Mouse (Mus musculus) urinary bladder, postnatal 14 days (tissue): Measurements from ENCODE around the gene Aqp11.

Source experiments
- DNase-seq: peaks from one replicate; pipeline ENCODE4 v3.0.0; 2021; ENCODE audit warnings: low spot score

Aqp11 gene

DNA sequence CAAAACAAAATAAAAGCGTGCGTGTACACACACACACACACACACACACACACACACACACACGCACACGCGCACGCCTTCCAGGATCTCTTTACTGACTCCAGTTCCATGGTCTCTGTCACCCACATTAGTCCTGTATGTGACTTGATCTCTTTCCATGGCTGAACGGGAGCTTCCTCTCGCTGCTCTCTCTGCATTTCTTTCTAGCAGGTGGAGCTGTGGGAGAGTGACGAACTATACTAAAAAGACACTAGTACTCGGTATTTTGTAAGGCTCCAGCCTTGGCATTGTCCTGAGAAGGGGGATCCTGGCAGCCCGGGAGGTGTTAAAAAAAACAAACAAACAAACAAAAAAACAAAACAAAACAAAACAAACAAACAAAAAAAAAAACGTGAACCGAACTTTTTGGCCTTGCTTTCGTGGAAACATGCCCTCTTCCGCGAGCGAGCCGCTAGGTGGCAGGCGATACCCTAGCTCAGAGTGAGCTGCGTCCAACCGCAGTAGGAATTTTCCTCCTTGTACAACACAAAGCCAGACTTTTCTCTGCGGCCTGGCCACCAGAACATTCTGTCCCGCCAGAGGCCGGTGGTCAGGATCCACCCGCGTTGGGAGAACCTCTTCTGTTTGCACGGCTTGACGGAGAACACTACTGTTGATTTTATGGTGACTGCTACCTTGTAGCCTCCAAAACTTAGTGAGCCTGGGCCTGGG, 9.9 kb upstream of the Aqp11 start:
- DNase-seq: peak; percentile 87

DNA sequence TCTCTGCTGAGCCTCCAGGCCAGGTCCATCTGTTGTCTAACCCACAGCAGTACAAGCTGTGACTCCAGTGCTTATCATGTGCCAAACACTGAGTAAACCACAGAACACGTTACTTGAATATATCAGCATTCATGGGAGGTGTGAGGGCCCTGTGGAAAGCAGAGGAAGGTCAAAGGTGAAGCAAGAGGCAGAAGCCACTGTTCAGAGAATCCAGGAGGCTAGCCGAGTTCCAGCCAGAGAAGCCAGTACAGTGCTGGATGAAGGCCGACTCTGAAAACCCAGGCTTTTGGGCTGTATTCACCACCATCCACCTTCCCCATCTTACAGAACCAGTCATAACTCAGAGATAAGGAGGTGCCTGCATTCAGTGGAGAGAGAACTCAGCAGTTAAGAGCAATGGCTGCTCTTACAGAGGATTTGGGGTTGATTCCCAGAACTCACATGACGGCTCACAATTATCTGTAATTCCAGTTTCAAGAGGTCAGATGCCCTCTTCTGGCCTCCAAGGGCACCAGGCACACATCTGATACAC, 9.2 kb upstream of the Aqp11 start:
- no peak for DNase-seq

DNA sequence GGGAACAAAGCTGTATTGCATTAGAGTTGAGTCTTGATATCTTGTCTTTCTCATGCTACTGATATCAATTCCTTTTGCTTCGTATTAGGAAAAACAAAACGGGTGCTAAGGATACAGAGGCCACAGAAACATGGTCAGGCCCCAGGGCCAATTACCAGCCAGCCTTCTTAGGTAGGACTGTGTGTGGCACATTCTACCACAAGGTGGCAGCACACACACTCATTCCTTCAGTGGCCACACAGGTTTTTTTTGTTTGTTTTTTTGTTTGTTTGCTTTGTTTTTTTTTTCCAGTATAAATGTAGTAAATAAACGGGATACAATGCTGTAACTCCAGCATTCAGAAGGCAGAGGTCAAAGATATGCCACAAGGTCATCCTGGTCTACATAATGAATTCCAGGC, 7.2 kb upstream of the Aqp11 start:
- DNase-seq: peak; percentile 64

DNA sequence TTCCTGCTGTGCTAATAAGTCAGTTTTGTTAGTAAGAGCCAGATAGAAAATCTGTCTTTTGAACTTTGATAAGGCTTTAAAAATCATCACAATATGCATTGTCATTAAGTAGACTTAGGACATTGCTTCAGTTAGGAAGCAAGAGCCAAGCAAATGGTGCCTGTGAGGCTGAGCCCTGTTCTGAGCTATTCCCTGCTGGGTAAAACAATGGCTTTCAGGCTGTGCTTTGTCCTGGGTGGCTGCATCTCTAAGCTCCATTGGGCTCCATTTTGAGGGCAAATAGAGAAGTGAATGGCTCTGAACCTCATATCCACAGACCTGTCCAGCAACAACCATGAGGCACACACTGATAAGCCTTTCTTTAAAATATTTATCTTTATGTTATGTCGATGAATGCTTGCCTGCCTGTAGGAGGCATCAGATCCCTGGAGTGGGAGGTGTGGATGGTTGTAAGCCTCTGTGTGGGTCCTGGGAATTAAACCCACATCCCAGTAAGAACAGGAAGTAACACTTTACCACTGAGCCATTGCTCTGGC, 3.7 kb upstream of the Aqp11 start:
- DNase-seq: no peak

DNA sequence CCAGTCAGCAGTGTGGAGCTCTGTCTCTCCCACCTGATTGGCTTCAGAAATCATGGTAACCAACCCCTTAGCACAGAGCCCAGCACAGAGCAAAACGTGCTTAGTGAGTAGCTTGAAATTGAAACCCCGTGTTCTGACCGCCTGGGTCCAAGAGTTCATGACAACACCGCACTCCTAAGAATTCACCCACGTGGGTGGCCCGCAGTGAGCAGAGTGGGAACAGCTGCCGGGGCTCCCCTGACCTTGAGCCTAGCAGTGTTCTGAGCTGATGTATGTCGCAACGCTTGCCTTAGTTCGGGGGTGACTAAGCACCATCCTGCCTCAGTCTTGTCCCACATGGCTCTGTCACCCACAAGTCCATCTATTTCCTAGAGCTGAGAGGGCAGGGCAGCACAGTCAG, 2.9 kb upstream of the Aqp11 start:
- no peak for DNase-seq

DNA sequence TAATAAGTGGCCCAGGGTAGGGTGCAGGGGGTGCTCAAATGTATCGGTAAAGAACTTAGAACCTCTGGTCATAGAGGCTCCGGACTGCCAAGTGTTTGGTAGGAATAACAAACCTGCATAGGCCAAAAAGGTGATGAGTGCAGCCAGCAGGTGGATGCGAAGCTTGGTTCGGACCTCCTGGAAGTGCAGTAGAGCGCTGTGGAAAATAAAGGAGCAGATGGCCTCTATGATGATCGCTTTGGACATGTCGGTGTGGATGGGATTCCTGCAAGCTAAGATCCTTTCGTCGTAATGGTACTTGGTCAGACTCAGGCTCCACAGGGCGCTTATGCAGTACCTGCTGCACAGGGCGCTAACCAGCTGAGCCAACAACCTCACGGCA, 842 bp downstream of the Aqp11 start:
- no peak for DNase-seq

DNA sequence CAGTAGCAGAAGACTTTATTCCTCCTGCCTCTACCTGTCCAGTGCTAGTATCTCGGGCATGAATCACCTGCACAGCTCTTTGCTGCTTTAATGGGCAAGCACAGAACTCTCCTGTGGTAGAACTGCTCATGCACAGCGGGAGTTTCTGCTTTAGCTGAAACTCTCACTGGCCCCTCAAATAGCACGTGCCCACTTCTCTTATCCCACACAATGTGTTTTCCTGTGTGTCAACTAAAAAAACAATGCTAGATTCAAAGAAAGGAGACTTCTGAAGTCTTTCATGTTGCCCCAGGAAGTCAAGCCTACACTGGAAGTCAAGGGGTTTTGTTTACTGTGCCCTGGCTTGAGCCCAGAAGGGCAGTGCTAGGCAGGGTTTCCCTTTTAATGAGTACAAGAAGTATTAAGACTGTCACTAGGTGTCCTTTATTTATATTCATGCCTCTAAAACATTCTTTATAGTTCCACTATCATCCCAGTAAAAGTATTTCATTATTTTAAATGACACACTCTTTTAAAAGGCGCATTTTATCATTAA, 2.1 kb downstream of the Aqp11 start:
- no peak for DNase-seq

DNA sequence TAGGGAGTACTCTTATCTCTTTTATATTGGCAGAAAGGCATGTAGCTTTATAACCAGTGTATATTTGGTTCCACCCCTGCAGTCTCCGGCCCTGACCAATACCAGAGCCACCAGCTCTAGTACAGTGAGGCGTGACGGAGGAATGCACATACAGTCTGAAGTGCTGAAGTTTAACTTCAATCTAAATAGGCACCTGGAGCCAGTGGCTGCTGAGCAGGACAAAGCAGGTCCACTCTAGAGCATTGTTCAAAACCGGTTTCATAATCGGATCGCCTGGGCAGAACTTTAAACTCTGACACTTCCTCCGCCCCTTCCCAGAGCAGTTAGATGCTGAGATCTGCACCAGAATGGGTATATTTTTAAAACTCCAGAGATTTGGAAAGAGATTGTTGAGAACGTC, 3.1 kb downstream of the Aqp11 start:
- no peak for DNase-seq

DNA sequence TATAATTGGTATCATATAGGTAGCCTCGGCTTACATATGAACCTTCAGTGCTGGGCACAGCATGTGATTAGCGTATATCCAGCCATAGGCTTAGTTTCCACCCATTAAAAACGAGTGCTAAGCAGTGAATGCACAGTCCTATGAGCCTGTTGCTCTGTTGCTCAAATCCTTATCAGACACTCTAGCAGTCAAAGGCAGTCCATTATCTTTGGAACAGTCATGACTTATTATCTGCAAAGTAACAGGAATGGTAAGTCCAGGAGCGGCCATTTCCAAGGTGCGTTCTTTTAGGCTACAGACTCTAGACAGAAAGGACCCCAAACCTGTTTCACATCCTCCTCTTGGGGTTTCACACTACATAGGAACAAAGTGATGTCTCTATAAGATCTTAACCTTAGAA, 4.5 kb downstream of the Aqp11 start:
- DNase-seq: no peak

DNA sequence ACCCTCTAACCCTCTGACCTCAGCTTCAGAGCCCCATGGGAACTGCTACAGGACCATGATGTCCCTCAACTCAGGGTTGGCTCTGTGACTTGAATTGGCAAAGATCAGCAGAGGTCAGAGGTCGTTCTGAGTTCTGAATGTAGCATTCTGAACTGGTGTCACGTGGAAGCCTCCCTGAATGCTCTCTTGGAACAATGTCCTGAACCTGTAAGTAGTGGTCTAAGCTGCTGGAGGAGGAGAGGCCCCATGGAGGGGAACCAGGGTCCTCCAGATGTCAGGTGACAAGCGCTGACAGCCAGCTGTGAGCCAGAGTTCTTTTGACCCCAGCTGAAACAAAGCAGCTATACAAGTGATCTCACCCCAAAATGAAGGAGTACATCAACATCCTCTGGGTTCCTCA, 7.7 kb downstream of the Aqp11 start:
- DNase-seq: no peak

DNA sequence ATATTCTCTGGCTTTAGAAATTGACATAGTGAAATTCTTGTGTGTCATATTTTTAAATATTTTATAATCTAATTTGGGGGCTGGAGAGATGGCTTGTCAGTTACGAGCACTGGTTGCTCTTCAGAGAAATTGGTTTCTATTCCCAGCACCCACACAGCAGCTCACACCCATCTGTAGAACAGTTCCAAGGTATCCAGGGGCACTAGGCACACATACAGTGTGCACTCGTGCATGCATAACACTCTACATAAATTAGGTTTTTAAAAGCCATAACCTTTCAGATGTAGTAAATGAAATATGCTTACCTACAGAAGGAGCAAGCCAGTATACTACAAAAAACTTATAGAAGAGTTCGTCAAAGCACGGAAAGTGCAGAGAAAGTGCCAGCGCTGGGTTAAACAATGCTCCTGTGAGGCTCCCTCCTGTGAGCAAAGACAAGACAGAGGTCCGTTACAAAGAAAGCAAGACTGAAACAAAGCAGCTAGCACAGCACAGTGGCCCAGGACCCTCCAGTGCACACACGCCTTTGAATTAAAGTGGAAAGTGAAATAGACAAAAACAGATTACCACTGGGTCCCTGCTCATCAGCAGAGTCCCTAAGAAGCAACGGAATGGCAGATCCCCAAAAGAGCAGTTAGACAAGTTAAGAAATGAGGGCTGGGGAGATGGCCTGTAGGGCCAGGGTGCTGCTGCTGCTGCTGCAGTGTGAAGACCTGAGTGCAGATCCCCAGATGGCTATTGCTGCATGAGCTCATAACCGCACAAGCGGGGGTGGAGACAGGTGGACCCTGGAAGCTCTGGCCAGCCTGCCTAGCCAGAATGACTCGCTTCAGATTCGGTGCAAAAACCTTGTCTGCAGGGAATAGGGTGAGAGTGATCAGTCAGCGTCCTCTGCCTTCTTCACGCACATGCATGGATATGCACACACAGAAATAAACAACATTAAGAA, 9.1 kb downstream of the Aqp11 start:
- no peak for DNase-seq

DNA sequence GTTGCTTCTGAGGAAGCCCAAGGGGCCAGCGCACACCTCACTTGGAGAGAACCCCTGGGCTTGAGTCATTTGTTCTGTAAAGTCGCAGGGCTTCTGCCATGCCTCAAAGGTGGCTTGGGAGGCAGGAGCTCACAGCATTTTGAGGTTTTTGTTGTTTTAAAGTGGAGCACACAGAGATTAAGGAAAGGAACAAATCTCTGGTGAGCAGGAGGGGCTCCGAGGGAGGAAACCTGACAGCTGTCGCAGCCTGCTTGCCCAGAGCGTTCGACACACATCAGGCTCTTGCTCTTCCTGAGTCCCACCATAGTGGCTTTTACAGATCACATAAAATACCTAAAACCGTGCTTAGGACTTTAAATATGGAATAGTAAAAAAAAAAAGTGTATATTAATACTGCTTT, 11.3 kb downstream of the Aqp11 start:
- no peak for DNase-seq

DNA sequence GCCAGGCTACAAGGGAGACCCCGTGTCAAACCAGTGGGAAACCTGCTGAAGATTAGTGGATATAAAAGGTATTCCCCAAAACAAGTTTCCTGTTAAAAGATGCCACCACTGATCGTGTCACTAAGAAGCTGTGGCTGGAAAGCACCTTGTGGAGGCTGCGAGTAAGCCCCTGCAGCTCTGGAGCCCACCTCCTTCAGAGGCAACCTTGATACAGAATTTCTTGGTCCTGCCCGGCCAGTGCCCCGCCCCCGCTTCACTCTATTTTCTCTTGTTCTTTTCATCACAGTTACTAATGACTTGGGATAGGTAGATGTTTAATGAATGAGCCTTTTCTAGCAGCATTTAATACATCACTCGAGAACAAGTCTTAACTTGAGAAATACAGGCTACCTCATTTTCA, 12.0 kb downstream of the Aqp11 start:
- no peak for DNase-seq

DNA sequence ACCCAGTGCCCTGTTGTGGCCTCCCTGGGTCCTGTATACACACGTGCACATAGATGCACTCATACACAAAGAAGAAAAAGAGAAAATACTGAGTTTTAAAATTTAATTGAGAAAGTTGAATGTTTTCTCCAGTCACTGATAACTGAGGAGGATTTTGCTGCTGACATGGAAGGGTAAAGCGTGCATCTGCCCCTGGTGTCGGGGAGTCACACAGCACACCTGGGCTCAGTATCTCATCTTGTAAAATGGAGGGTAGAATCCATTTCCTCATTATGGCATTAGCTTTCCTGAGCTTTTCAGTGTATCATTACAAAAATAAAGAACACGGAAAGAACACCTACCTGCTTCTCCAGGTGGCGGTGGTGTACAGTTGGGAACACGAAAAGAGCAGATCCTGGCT, 12.7 kb downstream of the Aqp11 start:
- DNase-seq: no peak

DNA sequence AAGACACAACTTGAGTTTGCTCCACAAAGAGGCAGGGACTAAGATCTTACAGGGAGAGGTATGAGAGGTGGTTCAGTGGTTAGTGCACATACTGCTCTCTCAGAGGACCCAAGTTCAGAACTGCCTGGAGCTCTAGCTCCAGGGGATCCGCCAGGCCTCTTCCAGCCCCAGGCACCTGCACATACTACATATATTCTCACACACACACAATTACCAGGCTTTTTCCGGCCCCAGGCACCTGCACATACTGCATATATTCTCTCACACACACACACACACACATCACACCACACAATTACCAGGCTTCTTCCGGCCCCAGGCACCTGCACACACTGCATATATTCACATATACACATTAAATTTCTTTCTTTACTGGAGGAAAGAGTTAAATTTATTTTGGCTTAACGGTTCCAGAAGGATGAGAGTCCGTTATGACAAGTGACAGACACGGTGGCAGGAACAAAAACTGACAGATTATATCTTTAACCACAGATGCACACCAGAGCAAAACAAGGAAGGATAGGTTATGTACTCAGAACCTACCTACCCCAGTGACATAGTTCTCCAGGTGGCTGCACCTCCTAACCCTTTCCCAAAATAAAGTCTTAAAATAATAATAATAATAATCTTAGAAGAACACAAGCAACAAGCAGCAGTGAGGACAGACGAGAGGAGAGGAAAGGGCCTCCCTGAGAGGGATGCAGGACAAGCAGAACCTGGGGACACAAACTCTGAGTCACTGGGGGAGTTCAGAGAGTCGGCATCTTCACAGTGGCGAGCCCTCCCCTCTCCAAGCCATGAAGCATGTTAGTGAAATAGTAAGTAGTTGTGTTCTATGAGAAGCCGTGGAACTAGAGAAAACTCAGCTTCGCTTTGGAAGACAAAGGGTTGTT, 14.2 kb downstream of the Aqp11 start:
- no peak for DNase-seq

DNA sequence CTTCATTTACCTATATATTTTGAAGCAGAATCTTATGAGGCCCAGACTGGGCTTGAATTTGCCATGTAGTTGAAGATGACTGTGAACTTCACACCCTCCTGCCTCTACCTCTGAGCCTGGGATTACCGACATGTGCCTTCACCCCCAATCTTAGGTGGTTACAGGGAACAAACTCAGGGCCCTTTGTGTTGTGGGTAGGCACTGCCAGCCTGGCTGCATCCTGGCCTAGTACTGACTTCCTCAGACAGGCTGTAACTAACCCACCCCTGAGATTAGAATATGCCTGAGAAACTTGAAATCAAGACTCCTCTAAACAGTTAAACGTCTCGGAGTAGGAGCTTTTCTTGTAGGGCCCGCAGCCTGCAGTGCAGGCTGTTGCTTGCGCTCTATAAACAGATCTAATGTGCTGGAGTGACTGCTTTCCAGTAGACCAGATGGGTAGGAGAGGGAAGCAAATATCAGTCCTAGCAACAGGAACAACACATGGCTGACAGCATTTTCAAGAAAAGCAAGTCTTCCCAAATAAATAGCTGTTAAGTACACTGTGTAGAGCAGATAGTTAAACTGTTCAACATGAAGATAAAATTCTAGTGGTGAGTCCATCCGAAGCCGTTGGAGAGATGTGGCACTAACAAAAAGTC, 15.7 kb downstream of the Aqp11 start:
- no peak for DNase-seq

DNA sequence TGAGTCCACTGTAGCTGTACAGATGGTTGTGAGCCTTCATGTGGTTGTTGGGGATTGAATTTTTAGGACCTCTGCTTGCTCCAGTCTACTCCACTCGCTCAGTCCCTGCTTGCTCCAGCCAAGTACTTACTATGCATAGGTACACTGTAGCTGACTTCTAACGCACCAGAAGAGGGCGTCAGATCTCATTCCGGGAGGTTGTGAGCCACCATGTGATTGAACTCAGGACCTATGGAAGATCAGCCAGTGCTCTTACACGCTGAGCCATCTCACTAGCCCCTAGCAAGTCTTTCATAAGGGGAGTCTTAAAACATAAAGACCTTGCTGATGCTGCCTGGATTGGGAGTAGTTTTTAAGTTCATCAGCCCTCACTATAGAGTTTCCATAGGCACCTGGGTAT, 18.0 kb downstream of the Aqp11 start:
- DNase-seq: no peak

DNA sequence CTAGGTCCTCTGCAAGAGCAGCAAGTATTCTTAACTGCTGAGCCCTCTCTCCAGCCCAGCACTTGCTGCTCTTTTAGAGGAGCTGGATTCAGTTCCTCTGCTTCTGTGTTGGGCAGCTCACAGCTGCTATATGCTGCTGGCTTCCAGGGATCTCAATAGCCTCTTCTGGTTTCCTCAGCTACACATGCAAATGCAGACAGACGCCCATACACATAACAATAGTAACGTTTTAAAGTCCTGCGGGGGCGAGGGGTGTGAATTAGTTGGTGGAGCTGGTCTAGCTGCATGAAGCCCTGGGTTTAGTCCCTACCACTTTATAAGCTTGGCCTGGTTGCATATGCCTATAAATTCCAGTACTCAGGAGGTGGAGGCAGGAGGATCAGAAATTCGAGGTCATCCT, 19.0 kb downstream of the Aqp11 start:
- DNase-seq: no peak

DNA sequence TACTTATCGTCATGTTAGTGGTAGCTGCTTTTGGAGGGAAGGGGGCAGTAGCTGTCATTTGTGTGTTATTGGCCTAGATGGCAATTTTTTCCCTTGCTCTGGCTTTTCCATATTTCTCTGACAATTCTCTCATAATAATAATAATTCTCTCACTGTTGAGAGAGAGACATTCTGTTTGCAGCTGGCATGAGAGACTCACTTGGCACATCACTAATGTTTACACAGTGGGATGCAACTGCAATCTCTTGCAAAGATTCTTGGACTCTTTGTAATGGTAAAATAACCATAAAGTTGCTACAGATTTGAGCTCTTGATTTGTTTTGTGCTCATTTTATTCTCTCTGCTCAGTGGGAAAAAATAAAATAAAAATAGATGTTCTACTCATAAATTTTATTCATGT, 20.8 kb downstream of the Aqp11 start:
- DNase-seq: no peak

DNA sequence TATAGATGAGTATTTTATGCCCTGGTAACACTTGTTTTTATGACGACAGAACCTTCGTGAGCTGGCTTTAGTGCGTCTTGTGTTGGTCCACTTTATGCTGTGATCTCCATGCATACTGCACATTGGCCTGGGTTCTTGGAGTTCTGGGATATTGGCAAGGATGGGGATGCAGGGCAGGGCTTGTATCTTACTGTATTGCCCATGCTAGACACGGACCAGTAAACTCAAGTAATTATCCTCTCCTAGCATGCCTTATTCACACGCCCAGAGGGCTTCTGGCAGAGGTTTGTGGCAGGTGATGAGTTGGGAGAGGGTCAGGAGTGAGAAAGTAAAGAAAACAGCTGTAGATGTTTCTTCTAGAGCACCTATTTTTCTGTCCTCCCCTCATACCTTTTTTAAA, 23.4 kb downstream of the Aqp11 start:
- DNase-seq: no peak

DNA sequence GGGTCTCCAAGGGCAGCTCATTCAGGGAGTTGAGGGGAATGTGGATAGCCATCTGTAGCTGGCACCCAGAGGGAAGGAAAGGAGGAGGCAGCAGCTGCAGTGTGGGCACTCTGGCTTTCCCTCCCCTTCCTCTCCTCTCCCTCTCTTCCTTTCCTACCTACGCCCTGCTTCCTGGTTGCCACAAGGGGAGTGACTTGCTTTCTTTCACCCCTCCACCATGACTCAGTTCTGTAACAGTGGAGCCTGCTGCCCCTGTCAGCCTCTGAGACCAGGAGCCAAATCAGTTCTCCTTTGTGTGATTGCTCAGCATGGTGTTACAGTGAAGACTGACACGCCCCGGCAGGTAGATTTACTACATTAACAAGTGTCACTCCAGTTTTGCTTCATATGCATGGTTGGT, 28.9 kb downstream of the Aqp11 start:
- DNase-seq: no peak
